Mouse (Mus musculus) cerebral cortex, adult 2 months (tissue): ENCODE data around the gene Gm3594.

Experiments
- WGBS: fragments of 180-500 bp; shearing (Covaris S2); methylation state at CpG from one replicate; pipeline ENCODE4 v1.1.7; 2018; 5-methylcytosine and 5-hydroxymethylcytosine counted together

The Gm3594 gene

DNA sequence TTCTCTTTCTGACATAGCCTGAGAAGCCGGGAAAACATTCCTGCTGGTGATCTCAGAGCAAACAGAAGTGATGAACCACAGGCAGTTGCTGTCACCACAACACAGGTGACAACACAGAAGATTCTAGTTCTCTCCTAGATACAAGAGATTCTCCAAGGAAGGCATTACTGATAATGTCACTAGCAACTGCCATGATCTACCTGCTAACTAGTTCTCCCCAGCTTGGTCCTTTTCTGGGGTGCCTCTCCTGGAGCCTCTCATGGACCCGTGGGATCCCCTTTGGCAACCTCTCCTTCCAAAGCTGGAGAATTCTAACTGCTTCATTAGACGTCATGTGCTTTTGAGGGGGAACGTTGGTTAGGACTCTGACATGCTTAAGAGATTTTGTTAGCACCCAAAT is at the start of gene Gm3594:
Gene Gm3594, minus strand, starts transcription at position 101 of the 400 bp plus-strand sequence.
- no CpG with 5 or more reads among the region's 4 CpGs for WGBS

DNA sequence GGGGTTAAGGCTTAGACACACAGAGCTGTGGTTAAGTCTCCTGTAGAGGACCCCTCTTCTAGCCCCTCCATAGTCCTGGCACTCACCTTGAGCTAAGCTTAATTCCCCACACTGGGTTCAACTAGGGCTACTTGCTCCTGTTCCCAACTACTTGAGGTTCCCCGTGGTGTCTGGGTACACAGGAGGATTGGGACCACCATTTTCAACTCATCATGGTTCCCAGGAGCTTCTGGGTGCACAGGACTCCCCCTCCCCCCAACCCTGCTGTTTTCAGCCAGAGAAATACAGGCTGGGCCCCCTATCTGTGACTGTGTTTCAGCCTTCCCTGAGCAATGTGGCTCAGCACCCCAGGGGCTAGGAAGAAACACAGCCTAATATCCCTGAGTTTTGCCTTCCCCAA is 41.9 kb upstream of the Gm3594 start:
- WGBS = 55% methylated on average over 1 of the region's 1 CpGs

DNA sequence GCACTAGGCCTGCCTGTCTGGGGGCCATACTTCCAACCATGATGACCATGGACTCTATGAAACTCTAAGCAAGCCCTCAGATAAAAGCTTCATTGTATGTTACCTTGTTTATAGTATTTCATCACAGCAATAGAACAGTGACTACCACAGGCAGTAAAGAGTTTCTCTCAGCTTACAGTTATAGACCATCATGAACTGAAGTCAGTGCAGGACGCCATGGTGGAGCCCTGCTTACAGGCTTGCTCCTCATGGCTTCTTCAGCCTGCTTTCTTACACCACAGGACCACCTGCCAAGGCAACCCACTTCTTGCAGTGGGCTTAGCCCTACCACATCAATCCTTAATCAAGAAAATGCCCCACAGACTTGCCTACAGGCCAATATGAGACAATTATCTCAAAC is 41.1 kb upstream of the Gm3594 start:
- WGBS = 90% methylated on average over 1 of the region's 1 CpGs

DNA sequence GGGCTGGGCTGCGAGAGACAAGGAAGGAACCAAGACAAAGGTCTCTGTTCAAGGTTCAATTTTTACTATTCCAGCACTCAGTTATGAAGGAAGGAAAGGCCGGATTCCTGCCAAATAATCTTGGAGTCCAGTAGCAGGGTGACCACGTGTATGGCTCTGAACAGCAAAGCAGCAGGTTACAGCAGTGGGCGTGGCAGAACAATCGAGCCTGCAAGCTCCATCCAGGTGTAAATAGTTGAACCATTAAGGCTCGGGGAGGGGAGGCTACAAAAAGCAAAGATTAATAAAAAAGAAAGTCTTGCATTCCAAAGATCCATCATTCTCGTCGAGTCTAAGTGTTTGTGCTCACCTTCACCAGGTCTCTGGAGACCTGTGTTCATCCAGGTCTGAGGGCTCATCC is 37.7 kb upstream of the Gm3594 start:
- 80% methylated on average over 8 of the region's 8 CpGs for WGBS

DNA sequence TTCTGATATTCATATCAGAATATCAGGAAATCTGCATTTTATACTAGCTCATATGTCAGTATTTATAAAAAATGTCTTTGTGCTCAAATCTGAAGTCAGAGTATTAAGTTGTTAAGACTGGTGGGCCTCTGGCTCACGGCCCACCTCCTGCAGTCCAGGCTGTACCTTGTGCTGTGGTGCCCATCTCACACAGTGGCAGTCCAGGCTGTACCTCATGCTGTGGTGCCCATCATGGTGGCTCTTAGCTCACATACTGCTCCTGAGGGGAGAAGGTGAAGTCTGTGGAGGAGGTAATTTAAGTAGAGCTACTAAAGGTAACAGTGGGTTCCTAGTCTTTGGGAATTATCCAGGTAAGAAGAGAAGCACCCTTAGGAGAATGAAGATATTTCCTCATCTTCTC is 27.4 kb upstream of the Gm3594 start:
- 91% methylated on average over 1 of the region's 1 CpGs for WGBS

DNA sequence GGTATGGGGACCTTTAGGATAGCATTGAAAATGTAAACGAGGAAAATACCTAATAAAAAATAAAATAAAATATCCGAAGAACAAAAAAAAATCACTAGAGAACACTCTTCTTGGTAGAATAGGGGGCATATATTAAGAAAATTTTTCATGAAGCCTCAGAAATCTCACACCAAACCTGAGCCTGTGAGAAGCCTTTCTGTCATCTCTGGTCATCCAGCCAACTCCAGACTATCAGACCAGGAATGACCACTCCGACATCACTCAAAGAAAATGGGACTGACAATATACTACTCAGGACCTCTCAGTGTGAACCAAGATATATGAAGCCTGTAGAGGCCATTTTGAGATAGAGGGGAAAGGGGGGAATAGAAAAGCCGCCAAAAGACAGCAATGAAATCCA is 3.6 kb downstream of the Gm3594 start:
- 85% methylated on average over 1 of the region's 4 CpGs for WGBS

DNA sequence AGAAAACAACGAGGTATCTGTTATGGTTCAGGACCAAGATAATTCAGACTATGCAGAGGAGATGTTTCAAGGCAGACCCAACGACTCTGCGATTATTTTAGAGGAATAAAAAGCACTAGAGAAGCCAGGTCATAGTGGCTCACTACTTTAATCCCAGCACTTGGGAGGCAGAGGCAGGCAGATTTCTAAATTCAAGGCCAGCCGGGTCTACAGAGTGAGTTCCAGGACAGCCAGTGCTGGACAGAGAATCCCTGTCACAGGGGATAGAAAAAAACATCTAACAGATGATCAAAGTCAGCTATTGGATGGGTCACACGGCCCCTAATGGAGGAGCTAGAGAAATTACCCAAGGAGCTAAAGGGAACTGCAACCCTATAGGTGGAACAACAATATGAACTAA is 4.2 kb downstream of the Gm3594 start:
- 72% methylated on average over 2 of the region's 5 CpGs for WGBS

DNA sequence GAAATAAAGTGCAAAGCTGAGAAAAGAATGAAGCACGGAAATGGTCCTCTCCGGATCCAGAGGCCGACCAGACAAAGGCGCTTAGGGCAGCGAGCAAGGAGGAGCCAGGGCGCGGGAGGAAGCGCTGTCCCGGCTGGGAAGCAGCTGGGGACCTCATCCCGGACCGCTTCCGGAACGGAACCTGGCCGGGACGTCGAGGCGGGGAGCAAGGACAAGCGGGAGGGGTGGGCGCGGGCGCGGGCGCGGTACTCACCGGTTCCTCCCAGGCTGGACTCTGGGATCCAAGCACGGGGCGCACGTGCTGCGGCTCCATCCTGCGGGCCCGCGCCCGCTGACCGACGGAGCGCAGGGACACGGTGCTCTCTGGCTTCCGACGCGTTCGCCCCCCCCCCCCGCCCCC is 17.6 kb downstream of the Gm3594 start:
- WGBS = 10% methylated on average over 19 of the region's 42 CpGs

DNA sequence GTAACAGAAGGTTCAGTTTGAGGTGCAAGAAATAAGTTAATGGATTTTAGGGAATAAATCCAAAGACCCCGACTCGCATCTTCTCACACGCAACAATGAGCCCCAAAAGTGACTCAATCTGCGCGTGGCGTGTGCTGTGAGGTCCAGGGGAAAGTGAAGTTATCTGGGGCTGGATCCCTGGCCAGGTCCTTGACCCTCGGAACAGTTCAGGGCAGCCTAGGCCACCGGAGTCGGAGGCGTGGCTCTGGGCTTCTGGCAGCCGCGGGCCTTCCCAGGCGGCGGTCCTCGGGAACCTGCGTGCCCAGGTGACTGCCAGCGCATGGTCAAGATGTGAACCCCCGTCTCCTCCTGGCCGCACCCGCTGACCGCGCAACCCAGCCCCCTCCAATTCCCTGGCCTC is 18.1 kb downstream of the Gm3594 start:
- WGBS = 11% methylated on average over 22 of the region's 22 CpGs

DNA sequence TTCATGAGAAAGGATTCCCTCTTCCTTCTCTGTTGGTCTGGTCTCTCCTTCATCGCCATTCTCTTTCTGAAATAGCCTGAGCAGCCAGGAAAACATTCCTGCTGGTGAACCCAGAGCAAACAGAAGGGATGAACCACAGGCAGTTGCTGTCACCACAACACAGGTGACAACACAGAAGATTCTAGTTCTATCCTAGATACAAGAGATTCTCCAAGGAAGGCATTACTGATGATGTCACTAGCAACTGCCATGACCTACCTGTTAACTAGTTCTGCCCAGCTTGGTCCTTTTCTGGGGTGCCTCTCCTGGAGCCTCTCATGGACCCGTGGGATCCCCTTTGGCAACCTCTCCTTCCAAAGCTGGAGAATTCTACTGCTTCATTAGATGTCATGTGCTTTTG is 32.0 kb downstream of the Gm3594 start, which contains the start of gene Gm3591:
Gene Gm3591, minus strand, starts transcription at position 101 of the 400 bp plus-strand sequence.
- WGBS = no CpG with 5 or more reads among the region's 2 CpGs

DNA sequence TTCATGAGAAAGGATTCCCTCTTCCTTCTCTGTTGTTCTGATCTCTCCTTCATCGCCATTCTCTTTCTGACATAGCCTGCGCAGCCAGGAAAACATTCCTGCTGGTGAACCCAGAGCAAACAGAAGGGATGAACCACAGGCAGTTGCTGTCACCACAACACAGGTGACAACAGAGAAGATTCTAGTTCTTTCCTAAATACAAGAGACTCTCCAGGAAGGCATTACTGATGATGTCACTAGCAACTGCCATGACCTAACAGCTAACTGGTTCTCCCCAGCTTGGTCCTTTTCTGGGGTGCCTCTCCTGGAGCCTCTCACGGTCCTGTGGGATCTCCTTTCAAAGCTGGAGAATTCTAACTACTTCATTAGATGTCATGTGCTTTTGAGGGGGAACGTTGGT is 54.2 kb downstream of the Gm3594 start, which contains the start of gene Gm16440:
Gene Gm16440, minus strand, starts transcription at position 101 of the 400 bp plus-strand sequence.
- WGBS = 87% methylated on average over 2 of the region's 4 CpGs
